Mouse (Mus musculus): ENCODE data around the gene Stk19. TPM values are rescaled to one million over a fixed set of nuclear protein-coding genes. Genes with fewer than 3 reads are reported as not detected.

Stk19 gene
- polyA plus RNA-seq (2015; fragmentation: Nextera tagmentation; extraction: Ambion mirVana) = 36.5 and 40.5 TPM in 2 replicates

DNA sequence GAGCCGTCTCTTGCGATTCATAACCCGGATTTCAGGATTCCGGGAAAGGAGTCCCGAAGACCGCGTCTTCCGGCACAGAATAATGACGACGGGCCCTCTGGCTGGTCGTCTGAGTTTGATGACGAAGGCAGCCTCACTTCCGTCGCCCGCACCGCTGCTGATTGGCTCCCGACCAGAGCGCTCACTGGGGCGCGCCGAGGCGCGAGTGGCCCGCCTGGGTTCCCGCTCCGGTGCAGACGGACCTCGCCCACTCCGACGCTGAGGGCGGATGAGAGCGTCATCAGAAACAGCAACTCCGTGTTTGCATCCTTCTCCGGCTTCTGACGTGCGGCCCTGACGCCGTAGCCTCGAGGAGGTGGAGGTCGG lies at the start of gene Stk19, which contains the start of gene Dxo:
Gene Stk19, minus strand, starts transcription at position 90 of the 366 bp plus-strand sequence.
Gene Dxo, plus strand, starts transcription at position 164 of the 366 bp plus-strand sequence.
- ATAC-seq (ENCODE audit: low FRiP score) = peak; percentile 90
- H3K4me2 ChIP-seq = peak within 1 kb of the TSS; percentile 99
- H3K9me3 ChIP-seq = no peaks in the 10 kb centered on the region
- H3K27me3 ChIP-seq = no peaks in the 10 kb centered on the region
- H3K4me1 ChIP-seq (replicated peaks) = peaks cover 35% of the 10 kb centered on the region
- H3K27ac ChIP-seq = peak within 1 kb of the TSS; percentile 87
- WGBS = under 1% methylated on average over 40 of the region's 40 CpGs
- H3K36me3 ChIP-seq = peaks cover 54% of the 10 kb centered on the region
- peak within 1 kb of the TSS; percentile 68 for H3K4me3 ChIP-seq
- H3K9ac ChIP-seq = peak within 1 kb of the TSS; percentile 86

DNA sequence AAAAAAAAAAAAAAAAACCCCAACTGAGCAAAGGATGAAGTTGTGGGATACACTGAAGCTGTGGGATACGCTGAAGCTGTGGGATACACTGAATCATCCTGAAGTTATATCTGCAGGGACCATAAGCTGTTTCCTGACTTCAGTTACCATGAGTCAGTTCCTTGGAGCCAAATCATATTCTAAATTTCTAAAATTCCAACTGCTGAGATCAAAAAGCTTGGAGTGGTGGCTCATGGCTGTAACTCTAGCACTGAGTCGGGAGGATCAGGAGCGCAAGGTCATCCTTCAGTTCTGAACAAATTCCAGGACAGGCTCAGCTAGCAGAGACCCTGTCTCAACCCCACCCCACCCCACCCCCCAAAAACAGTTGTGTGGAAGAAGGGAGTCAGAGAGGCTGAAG lies 48.9 kb upstream of the Stk19 start:
- peaks cover 6% of the 10 kb centered on the region; the same call in 1 of the 2 replicates for H3K4me1 ChIP-seq (replicated peaks)
- H3K9me3 ChIP-seq = no peaks in the 10 kb centered on the region
- no peak overlapping the region for H3K4me3 ChIP-seq
- WGBS = 82% methylated on average over 3 of the region's 3 CpGs
- no peak overlapping the region for H3K9ac ChIP-seq
- ATAC-seq (ENCODE audit: low FRiP score) = no peak
- no peak overlapping the region for H3K27ac ChIP-seq
- no peak overlapping the region for H3K4me2 ChIP-seq
- no peaks in the 10 kb centered on the region for H3K36me3 ChIP-seq
- H3K27me3 ChIP-seq = peaks cover 19% of the 10 kb centered on the region

DNA sequence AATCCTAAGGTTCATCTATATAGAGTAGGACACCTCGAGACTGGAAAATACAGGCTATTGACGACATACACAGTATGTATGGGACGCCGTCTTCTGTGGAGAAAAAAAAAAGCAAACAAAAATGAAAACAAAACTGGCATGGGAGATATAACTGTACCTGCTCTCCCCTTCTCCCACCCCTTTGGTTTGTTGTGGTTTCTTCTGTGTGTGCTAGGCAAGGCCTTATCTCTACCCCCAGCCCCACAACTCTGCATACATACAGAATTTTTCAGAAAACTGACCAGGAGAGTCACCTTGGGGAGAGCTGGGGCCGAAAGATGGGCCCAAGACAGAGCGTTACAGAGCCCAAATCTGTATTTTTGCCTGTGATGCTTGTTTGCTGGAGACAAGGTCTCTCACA lies 48.0 kb upstream of the Stk19 start:
- no peaks in the 10 kb centered on the region for H3K36me3 ChIP-seq
- no peak overlapping the region for H3K4me2 ChIP-seq
- no peak overlapping the region for H3K4me3 ChIP-seq
- no peak overlapping the region for H3K9ac ChIP-seq
- H3K27ac ChIP-seq = no peak overlapping the region
- peaks cover 19% of the 10 kb centered on the region for H3K27me3 ChIP-seq
- H3K4me1 ChIP-seq (replicated peaks) = peaks cover 6% of the 10 kb centered on the region; the same call in 1 of the 2 replicates
- no peaks in the 10 kb centered on the region for H3K9me3 ChIP-seq
- no peak for ATAC-seq (ENCODE audit: low FRiP score)
- 88% methylated on average over 6 of the region's 6 CpGs for WGBS

DNA sequence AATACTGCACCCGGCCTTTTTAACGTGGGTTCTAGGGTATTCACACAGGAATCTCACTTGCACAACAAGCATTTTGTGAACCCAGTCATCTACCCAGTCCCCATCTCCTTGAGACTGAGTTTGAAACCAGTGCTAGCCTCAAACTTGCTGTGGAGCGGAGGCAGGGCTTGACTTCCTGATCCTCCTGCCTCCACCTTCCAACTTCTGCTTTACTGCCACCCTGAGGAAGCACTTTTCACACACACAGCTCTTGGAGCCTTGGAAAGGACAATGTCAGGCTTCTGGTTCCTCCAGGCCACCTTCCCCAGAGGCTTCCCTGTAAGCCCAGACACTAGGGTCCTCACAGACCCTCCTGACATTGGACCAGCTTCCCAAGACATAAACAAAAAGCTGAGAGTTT lies 46.6 kb upstream of the Stk19 start:
- ATAC-seq (ENCODE audit: low FRiP score) = no peak
- no peak overlapping the region for H3K27ac ChIP-seq
- 69% methylated on average over 3 of the region's 3 CpGs for WGBS
- peaks cover 19% of the 10 kb centered on the region for H3K27me3 ChIP-seq
- H3K9me3 ChIP-seq = no peaks in the 10 kb centered on the region
- H3K36me3 ChIP-seq = no peaks in the 10 kb centered on the region
- H3K4me1 ChIP-seq (replicated peaks) = peaks cover 6% of the 10 kb centered on the region; the same call in 1 of the 2 replicates
- no peak overlapping the region for H3K4me3 ChIP-seq
- no peak overlapping the region for H3K4me2 ChIP-seq
- H3K9ac ChIP-seq = 0 out of 2 replicates have a peak overlapping the region, but pooled peaks have one; percentile 29

DNA sequence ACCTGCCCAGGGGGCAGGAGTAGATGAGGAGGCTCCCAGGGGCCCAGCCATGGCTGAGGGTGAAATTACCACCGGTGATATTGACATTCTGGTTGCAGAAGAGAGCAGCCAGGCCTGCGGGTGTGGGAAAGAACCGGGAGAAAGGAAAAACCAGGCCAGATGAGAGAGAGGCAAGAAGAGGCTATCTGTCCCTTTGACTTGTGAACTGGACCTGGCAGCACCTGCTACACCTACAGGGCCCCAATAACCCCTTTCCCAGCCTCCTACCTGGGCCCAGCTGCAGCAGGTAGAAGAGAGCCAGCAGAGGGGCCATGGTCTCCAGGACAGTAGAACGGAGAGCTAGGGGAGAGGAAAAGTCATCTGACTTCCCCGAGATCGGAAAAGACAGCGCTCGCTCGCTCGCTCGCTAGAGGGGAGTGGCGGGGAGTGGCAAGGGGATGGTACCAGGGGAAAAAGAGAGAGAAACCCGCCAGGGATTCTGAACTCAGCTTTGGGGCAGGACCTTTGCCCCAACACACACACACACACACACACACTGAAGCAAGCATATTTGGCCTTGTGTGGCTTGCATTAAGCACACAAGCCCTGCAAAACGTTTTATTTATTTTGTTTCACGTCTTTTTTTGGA lies 45.1 kb upstream of the Stk19 start, which contains the start of gene Gm20547:
Gene Gm20547, minus strand, starts transcription at position 360 of the 628 bp plus-strand sequence.
- Histone ChIP-seq H3K9ac (no peak within 1 kb of the TSS), H3K4me1 (replicated peaks) (peaks cover 6% of the 10 kb centered on the region; the same call in 1 of the 2 replicates), H3K36me3 (no peaks in the 10 kb centered on the region), H3K27me3 (peaks cover 19% of the 10 kb centered on the region), H3K27ac (no peak within 1 kb of the TSS), H3K4me3 (no peak within 1 kb of the TSS), H3K4me2 (0 out of 2 replicates have a peak within 1 kb of the TSS, but pooled peaks have one; percentile 21), H3K9me3 (no peaks in the 10 kb centered on the region)
- ATAC-seq (ENCODE audit: low FRiP score) = no peak
- WGBS = 9% methylated on average over 15 of the region's 15 CpGs

DNA sequence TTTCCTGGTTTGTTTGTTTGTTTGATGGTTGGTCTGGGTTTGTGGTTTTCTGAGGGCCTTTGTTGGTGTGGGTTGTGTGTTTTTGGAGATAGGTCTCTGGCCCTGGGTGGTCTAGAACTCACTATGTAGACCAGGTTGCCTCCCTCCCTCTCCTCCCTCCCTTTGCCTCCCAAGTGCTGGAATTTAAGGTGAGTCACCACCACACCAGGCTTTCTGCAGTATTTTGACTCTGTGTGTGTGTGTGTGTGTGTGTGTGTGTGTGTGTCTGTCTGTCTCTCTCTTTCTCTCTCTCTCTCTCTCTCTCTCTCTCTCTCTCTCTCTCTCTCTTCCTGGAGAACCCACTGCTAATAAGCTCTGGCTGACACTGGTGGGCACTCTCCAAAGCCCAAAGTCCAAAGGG lies 44.4 kb upstream of the Stk19 start:
- Histone ChIP-seq H3K4me1 (replicated peaks) (peaks cover 6% of the 10 kb centered on the region; the same call in 1 of the 2 replicates), H3K9me3 (no peaks in the 10 kb centered on the region), H3K4me2 (no peak overlapping the region), H3K36me3 (no peaks in the 10 kb centered on the region), H3K27ac (no peak overlapping the region), H3K4me3 (no peak overlapping the region), H3K9ac (no peak overlapping the region), H3K27me3 (peaks cover 19% of the 10 kb centered on the region)
- no peak for ATAC-seq (ENCODE audit: low FRiP score)

DNA sequence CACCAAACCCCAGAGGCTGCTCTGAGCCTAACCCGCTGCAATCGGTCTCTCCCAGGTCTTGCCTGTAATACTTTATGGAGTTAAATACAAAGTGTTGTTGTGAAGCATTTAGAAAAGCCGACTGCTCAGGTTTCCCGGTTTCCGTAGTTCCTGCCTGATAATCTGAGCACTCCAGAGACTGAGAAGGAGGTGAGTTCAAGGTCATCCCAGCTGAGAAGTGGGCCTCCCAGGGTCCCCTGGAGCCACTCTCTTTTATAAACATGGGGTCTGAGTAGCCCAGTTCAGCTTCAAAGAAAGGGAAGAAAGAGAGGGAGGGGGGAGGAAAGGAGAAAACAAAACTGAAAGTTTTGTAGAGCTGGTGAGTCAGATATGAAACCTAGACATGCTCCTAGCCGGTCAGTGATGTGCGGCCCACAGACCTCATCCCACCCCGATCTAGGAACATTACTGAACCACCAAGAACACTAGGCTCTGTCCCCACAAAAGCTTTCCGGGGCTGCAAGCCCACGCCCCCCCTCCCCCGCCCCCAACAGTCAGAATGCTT lies 42.7 kb upstream of the Stk19 start, which contains the start of gene Zbtb12:
Gene Zbtb12, plus strand, starts transcription at position 148 of the 544 bp plus-strand sequence.
- ATAC-seq (ENCODE audit: low FRiP score) = no peak
- peaks cover 19% of the 10 kb centered on the region for H3K27me3 ChIP-seq
- H3K9ac ChIP-seq = no peak within 1 kb of the TSS
- H3K4me2 ChIP-seq = no peak within 1 kb of the TSS
- 66% methylated on average over 11 of the region's 11 CpGs for WGBS
- peaks cover 6% of the 10 kb centered on the region; the same call in 1 of the 2 replicates for H3K4me1 ChIP-seq (replicated peaks)
- H3K27ac ChIP-seq = no peak within 1 kb of the TSS
- no peaks in the 10 kb centered on the region for H3K9me3 ChIP-seq
- H3K36me3 ChIP-seq = no peaks in the 10 kb centered on the region
- no peak within 1 kb of the TSS for H3K4me3 ChIP-seq

DNA sequence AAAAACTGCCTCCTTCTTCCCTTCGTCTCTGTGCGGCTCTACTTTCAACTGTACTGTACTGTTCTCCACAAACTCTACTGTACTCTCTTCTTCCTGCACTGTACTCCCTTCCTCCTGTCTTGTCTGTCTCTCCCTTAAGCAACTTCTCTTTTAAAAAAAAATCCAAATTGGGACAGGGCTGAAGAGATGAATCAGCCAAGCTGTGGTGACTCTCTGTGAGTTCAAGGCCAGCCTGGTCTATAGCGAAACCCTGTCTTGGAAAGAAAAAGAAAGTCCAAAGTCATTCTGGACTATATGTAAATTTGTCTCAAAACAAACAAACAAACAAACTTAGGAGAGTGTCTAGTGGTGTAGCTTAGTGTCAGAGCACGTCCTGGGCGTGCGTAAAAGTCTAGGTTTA lies 37.6 kb upstream of the Stk19 start:
- no peak overlapping the region for H3K4me2 ChIP-seq
- WGBS = 91% methylated on average over 6 of the region's 6 CpGs

GRCm38 (mm10) chr17:34865981-34866380 lies 29.2 kb upstream of the Stk19 start:
- Histone ChIP-seq H3K27me3 (0 out of 2 replicates have a peak, but pooled peaks cover 4% of the 10 kb centered on the region), H3K27ac (no peak overlapping the region), H3K4me1 (replicated peaks) (no peaks in the 10 kb centered on the region), H3K9me3 (no peaks in the 10 kb centered on the region), H3K4me3 (no peak overlapping the region), H3K9ac (no peak overlapping the region), H3K4me2 (no peak overlapping the region), H3K36me3 (no peaks in the 10 kb centered on the region)
- ATAC-seq (ENCODE audit: low FRiP score) = no peak
- 67% methylated on average over 7 of the region's 7 CpGs for WGBS

More for the DNA sequence above, 37.6 kb upstream of the Stk19 start:
- Histone ChIP-seq H3K9me3 (no peaks in the 10 kb centered on the region), H3K36me3 (no peaks in the 10 kb centered on the region), H3K27me3 (0 out of 2 replicates have a peak, but pooled peaks cover 3% of the 10 kb centered on the region), H3K27ac (no peak overlapping the region), H3K4me3 (no peak overlapping the region), H3K9ac (no peak overlapping the region), H3K4me1 (replicated peaks) (no peaks in the 10 kb centered on the region)
- ATAC-seq (ENCODE audit: low FRiP score) = no peak

GRCm38 (mm10) chr17:34862416-34863081 lies 25.8 kb upstream of the Stk19 start, which contains the start of gene Cfb:
Cfb (minus strand) TSS chr17:34862518.
- no peak for ATAC-seq (ENCODE audit: low FRiP score)
- Histone ChIP-seq H3K4me2 (no peak within 1 kb of the TSS), H3K27ac (no peak within 1 kb of the TSS), H3K27me3 (0 out of 2 replicates have a peak, but pooled peaks cover 4% of the 10 kb centered on the region), H3K4me1 (replicated peaks) (no peaks in the 10 kb centered on the region), H3K36me3 (peaks cover 8% of the 10 kb centered on the region), H3K4me3 (no peak within 1 kb of the TSS), H3K9me3 (no peaks in the 10 kb centered on the region), H3K9ac (no peak within 1 kb of the TSS)
- WGBS = 71% methylated on average over 8 of the region's 8 CpGs

- Histone ChIP-seq H3K4me1 (replicated peaks) (no peaks in the 10 kb centered on the region), H3K9ac (no peak overlapping the region), H3K27ac (no peak overlapping the region), H3K27me3 (0 out of 2 replicates have a peak, but pooled peaks cover 4% of the 10 kb centered on the region), H3K4me3 (no peak overlapping the region), H3K9me3 (no peaks in the 10 kb centered on the region), H3K4me2 (no peak overlapping the region), H3K36me3 (peaks cover 15% of the 10 kb centered on the region)
- 71% methylated on average over 13 of the region's 13 CpGs for WGBS
- no peak for ATAC-seq (ENCODE audit: low FRiP score)
These were observed 25.1 kb upstream of the Stk19 start for GRCm38 (mm10) chr17:34861704-34862415.

- H3K4me3 ChIP-seq = no peak overlapping the region
- H3K9ac ChIP-seq = no peak overlapping the region
- no peak for ATAC-seq (ENCODE audit: low FRiP score)
- WGBS = 89% methylated on average over 9 of the region's 9 CpGs
- H3K27ac ChIP-seq = no peak overlapping the region
- 0 out of 2 replicates have a peak, but pooled peaks cover 4% of the 10 kb centered on the region for H3K27me3 ChIP-seq
- peaks cover 28% of the 10 kb centered on the region for H3K36me3 ChIP-seq
- H3K4me2 ChIP-seq = no peak overlapping the region
- H3K4me1 ChIP-seq (replicated peaks) = no peaks in the 10 kb centered on the region
- no peaks in the 10 kb centered on the region for H3K9me3 ChIP-seq
These were observed 23.8 kb upstream of the Stk19 start for GRCm38 (mm10) chr17:34860514-34860913.
